Mouse (Mus musculus) left cerebral cortex, adult 9 months (tissue): ENCODE measurements at regions not wholly inside any gene's neighbourhood (a gene's known extent, or its start where the extent isn't known, plus 50 kb on each side); places are given as distances from the start of the nearest gene placed in this dataset.

Experiments
- DNase-seq, 2 experiments: peaks; one replicate each; pipeline ENCODE4 v3.0.0; 2022; ENCODE audit warnings: low spot score in 2 of 2

DNA sequence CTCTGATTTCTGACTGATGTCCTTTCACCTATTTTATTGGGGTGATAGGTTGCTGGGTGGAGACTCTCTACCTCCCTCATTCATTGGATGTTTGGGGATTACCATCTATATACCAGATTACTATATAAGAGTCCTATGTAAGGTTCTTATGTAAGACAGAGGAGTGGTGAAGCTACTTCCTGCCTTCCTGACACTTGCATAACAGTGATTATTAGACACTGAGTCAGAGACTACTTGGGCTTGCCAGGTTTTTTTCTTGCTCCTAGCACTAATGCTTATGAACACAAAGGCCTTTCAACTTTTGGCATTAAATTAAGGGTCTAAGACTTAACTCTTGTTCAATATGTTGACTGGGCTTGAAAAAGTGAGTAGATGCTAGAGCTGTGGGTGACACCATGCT lies 500.4 kb downstream of the Olfm4 start:
- DNase-seq = no peak

DNA sequence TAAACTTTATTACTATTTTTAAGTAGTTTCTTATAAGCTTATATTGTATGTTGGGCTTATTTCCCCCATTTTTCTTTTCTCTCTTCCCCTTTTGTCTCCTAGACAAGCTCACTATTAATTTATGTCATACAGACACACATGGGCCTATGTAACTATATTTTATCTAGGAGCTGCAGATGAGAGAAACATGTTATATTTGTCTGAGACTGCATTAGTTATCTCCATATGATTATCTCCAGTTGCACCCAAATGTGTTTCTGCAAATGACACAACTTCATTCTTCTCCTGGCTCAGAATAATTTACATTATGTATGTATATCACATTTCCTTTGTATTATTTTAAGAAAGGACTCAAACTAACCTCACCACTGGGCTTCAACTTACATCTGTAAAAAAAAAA lies 501.3 kb downstream of the Olfm4 start:
- DNase-seq = no peak

- DNase-seq = no peak
Observed at GRCm38 (mm10) chr14:80486605-80487004, 502.7 kb downstream of the Olfm4 start.

- DNase-seq = no peak
Observed at GRCm38 (mm10) chr14:80492043-80492900, 508.4 kb downstream of the Olfm4 start.

DNA sequence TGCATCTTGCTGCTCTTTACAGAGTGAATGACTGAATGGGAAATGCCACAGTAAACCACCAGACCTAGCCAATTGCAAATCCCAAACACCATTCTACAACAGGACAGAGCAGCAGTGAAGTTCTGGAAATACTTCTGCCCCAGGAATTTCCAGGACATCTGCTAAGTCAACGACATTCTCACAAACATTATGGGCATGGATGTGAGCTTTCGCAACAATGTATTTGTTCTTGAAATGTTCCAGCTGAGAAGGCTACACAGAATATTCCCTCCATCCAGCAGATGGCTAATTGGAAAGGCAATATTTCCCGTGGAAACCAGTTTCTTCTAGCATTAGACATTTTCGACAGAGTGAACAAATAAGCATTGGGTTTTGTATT lies 509.0 kb downstream of the Olfm4 start:
- DNase-seq = no peak

- no peak for DNase-seq
Observed at GRCm38 (mm10) chr14:80504351-80504750, 520.5 kb downstream of the Olfm4 start.

DNA sequence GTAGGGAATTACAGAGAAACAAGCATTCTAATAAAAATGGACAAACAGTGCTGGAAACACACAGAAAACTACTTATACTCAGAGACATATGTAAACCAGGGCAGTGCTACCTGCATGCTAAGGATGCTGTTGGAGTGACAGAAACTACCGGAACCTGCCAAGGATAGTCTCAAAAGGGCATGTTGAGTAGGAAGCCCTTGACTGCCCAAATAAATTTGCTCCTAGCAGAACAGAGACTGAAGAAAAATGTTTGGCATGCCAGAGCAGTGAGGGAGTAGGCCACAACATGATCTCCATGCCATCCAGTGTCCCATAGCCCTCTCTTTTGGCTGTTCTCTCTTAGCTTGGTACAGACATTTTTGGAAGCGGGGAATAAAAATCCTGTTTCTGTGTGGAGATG lies 532.7 kb downstream of the Olfm4 start:
- no peak for DNase-seq

- no peak for DNase-seq
Observed at GRCm38 (mm10) chr14:80521216-80521615, 537.3 kb downstream of the Olfm4 start.

- DNase-seq = no peak
Observed at GRCm38 (mm10) chr14:80521631-80522030, 537.8 kb downstream of the Olfm4 start.

DNA sequence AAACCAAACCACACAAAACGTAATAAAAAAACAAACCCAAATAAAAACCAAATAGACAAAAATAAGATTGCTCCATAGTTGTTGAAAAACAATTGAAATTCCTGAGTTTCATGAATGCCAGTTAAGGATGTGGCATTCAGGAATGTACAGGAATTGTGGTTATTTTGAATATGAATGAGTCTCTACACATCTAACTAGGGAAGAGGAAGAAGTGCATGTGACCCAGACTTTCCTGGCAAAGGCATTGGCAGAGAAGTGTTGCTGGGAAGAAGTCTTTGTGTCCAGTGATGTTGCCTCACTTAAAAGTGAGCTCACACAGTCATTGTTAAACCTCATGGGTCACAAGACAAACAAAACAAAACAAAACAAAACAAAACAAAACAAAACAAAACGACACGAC lies 538.7 kb downstream of the Olfm4 start:
- no peak for DNase-seq

DNA sequence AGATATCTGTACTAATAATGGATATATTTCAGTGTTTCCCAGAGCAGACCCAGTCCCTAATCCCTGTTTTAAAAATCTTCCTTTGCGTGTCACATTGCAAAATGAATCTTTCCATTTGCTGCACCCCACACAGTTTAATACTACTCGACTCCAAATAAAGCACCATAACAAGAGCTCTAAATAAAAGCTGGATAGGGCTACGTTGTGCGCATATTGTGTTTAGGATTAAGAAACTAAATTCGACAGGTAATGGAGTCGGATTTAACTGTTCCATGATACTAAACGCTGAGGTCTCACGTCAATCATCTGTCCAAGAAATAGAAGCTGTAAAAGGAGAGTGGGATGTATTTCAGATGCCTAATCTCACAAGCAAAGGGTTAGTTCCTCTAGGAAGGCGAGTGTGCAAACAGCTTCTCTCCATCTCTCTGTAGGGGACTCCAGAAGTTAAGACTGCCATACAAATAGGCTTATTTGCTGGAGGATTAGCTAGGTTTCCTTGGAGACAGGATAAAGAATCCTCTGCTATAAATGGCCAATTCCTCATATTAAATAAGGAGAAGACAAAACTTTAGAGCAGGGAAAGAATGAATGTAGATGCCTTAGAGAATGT lies 544.6 kb downstream of the Olfm4 start:
- no peak for DNase-seq

DNA sequence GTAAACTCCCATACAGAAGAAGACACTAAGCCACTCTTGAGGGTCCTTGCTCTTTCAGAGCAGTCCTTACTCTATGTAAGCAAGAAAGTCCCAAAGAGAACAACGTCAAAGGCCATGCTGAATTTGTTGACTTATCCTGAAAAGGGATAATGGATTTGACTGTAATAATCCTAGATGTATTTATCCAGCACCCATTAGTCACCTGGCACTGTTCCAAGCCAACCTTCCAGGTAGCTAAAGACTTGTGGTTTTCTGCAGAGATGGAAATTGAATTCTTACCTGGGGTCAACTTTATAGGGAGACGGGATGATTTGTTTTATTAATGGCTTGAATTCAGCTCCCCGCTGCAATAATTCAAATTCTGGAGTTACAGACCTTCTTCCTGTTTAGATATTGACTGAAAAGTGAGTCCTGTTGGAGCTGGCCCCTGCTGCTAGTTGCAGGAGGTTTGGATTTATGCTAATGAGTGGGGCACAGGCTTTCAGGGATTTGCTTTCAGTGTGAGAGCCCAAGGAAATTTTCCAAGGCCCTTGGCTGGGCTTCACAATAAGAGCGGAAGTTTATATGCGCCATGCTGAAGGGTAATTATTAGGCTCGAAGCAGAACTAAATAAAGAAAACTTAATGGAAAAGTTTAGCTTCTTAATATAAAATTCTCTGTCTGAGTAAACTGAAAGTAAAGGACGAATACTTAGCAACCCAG lies 552.3 kb downstream of the Olfm4 start:
- DNase-seq = no peak

GRCm38 (mm10) chr14:80559950-80560349 lies 576.1 kb downstream of the Olfm4 start:
- DNase-seq = no peak
